Mouse (Mus musculus) urinary bladder, postnatal 36 days (tissue): ENCODE data around the gene Nr1h2.

Source experiments
- DNase-seq, 2 experiments: peaks; one replicate each; pipeline ENCODE4 v3.0.0; 2022; ENCODE audit warnings: low spot score in 2 of 2, mixed read lengths in 1 of 2

The Nr1h2 gene

GRCm38 (mm10) chr7:44529518-44529917 lies 24.2 kb downstream of the Nr1h2 start:
- DNase-seq: no peak

- peak; percentile 34 to 73 for DNase-seq
Observed at GRCm38 (mm10) chr7:44527483-44528398, 26.0 kb downstream of the Nr1h2 start.

GRCm38 (mm10) chr7:44526414-44527154 lies 27.2 kb downstream of the Nr1h2 start:
- DNase-seq: no peak

GRCm38 (mm10) chr7:44525126-44525832 lies 28.5 kb downstream of the Nr1h2 start:
- DNase-seq: peak; percentile 37 to 81

GRCm38 (mm10) chr7:44524502-44524901 lies 29.2 kb downstream of the Nr1h2 start, which contains the start of gene Mybpc2:
Mybpc2 (minus strand) TSS chr7:44524656.
- DNase-seq: no peak

- DNase-seq: no peak
Observed at GRCm38 (mm10) chr7:44523056-44523455, 30.7 kb downstream of the Nr1h2 start.

- DNase-seq: peak; percentile 31 to 39
Observed at GRCm38 (mm10) chr7:44521710-44522109, 32.0 kb downstream of the Nr1h2 start.

GRCm38 (mm10) chr7:44520990-44521389 lies 32.8 kb downstream of the Nr1h2 start:
- DNase-seq: no peak

- DNase-seq: no peak
Observed at GRCm38 (mm10) chr7:44519240-44519913, 34.4 kb downstream of the Nr1h2 start.

GRCm38 (mm10) chr7:44507491-44507890 lies 46.3 kb downstream of the Nr1h2 start:
- DNase-seq: no peak

- peak; percentile 44 to 46 for DNase-seq
Observed at GRCm38 (mm10) chr7:44501563-44502115, 52.1 kb downstream of the Nr1h2 start.

GRCm38 (mm10) chr7:44500046-44500445 lies 53.7 kb downstream of the Nr1h2 start:
- DNase-seq: no peak
